Mouse (Mus musculus): ENCODE results near the gene Tmem130. TPM values are rescaled to one million over a fixed set of nuclear protein-coding genes. Genes with fewer than 3 reads are reported as not detected.
"Not testable (repeated sequence)": the region's sequence is repeated elsewhere in the genome, so short reads cannot be mapped to it uniquely, and the experiment has no call there.

The Tmem130 gene
- total RNA-seq (2021), result 100 to 1,000 TPM; 174 to 185 TPM

DNA sequence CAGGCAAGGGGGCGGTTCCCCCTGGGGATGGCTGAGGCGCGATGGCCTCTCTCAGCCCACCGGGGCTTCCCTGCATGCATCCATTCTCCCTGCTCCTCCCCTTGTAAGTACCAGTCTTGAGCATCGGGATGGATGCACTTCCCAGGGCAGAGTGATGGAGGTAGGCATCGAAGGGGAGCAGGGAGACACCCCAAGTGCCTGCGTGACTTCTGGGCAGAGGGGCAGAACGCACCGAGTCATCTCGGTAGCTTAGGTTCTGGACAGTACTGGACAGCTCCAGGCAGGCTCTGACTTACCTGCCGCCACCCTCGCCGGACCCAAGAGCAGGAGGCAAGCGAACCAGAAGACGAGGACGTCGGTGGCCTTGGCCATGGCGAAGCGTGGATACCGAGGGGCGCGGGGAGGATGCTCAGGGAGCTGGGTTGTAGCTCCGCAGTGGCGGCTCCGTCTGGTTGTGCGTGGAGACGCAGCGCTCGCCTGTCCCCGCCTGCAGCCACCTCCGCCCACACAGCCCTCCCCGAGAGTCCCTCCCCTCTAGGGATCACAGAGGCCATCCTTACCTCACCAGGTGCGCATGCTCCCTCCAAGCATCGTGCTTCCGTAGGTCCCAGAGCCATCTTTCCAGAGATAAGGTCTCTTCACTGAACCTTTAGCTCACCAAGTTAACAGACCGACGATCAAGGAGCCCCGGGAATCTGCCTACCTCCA, at the start of gene Tmem130:
Gene Tmem130, minus strand, starts transcription at position 658 of the 708 bp plus-strand sequence.
- DNase-seq (ENCODE audit: low spot score in 2 of 2), result peak; percentile 86 to 89
- intact Hi-C loops (cut with DNase I), result no loop called here

DNA sequence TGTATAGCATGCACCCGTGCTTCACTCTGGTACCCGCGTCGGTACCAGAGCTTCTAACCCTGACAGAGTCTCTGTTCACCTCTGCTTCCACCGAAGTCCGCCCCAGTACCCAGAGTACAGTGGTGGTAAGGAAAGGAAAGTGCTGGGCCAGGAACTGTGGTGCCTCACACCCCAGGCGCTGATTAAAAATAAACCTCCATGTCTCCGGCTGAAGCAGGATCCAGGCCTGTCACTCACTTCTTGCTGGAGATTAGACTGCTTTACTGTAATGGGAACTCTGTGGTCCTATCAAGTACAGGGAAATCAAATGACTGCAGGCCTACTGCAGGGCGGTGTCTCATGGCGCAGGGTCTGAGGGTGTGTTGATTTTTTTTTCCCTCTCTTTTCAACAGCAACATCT, 45.3 kb upstream of the Tmem130 start:
- intact Hi-C loops (cut with DNase I), result no loop called here
- no peak for DNase-seq (ENCODE audit: low spot score in 2 of 2)

DNA sequence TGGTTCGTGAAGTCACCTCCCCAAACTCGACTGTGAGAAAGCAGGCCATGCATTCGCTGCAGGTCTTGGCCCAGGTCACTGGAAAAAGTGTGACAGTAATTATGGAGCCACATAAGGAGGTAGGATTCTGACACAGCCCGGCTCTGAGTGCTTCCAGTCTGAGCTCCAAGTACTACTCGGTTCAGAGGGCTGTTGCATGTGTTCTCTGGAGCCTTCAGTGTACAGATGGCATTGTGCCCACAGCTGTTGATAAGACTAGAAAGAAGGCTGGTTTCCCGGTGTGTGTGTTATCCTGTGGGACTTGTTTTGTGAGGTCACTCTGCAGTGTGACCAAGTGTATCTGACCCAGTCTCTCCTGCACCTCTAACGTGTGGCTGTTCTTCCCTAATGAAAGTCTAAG, 42.6 kb upstream of the Tmem130 start:
- intact Hi-C loops (cut with DNase I), result no loop called here

DNA sequence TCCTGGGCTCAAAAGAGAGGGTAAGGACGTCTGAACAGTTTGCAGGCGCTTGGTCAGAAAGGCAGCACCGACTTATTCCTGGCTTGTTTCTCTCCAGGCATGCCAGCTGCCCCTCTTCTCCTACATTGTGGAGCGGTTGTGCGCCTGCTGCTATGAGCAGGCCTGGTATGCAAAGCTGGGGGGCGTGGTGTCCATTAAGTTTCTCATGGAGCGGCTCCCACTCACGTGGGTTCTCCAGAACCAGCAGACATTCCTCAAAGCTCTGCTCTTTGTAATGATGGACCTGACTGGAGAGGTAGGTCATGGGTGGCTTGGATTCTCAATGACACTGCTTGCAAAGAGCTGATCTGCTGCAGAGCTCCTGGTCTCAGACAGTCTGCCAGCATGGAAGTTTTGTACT, 41.4 kb upstream of the Tmem130 start:
- no peak for DNase-seq (ENCODE audit: low spot score in 2 of 2)
- intact Hi-C loops (cut with DNase I), result no loop called here

More for the DNA sequence above, 42.6 kb upstream of the Tmem130 start:
- no peak for DNase-seq (ENCODE audit: low spot score in 2 of 2)

DNA sequence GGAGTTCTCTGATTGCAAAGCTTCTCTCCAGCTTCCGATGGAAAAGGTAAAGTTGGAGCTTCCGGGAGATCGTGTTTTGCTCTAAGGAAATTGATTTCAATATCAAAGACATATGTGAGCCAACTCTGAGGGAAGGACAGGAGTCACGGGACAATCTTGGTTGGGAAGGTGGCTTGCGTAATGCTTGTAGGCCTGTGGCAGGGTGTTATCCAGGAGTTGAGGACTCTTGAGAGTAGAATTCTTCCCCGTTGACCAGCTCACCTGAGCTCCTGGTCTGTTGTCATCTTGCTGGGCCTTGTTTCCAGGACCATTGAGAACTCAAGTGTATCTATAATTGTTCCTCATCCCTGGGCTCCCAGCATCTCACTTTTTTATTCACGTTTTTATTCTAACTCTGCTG, 35.5 kb upstream of the Tmem130 start:
- DNase-seq (ENCODE audit: low spot score in 2 of 2), result no peak
- intact Hi-C loops (cut with DNase I), result loop anchor here (10.0 kb wide), 1 partner anchor 1072 kb away; no protein-coding TSS in a partner anchor

DNA sequence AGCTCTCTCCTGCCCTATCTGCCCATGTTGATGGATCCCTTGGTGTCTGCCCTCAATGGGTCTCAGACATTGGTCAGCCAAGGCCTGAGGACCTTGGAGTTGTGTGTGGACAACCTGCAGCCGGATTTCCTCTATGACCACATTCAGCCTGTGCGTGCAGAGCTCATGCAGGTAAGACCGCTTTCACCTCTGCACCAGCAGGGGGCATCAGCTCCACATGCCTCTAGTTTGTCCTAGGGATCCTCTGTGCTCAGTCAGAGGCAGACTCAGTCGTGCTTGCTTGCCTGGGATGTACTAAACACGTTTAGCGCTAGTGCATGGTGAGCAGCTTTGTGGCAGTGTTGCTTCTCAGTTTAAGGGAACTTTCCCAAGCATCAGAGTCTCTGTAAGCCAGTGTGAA, 33.1 kb upstream of the Tmem130 start:
- intact Hi-C loops (cut with DNase I), result loop anchor here (10.0 kb wide), 1 partner anchor 1070 kb away; no protein-coding TSS in a partner anchor
- DNase-seq (ENCODE audit: low spot score in 2 of 2), result peak; percentile 46 to 58

DNA sequence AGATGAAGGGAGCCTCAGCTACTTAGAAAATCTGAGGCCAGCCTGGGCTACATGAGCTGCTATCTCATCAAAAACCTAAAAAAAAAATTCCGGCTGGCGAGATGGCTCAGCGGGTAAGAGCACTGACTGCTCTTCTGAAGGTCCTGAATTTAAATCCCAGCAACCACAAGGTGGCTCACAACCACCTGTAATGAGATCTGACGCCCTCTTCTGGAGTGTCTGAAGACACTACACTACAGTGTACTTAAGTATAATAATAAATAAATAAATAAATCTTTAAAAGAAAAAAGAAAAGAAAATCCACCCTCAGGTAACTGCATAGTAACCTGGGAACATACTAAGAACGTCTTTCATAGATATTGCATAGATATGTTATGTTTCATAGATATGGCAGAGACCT, 31.8 kb upstream of the Tmem130 start:
- DNase-seq (ENCODE audit: low spot score in 2 of 2), result no peak
- intact Hi-C loops (cut with DNase I), result loop anchor here (10.0 kb wide), 1 partner anchor 1069 kb away; no protein-coding TSS in a partner anchor

DNA sequence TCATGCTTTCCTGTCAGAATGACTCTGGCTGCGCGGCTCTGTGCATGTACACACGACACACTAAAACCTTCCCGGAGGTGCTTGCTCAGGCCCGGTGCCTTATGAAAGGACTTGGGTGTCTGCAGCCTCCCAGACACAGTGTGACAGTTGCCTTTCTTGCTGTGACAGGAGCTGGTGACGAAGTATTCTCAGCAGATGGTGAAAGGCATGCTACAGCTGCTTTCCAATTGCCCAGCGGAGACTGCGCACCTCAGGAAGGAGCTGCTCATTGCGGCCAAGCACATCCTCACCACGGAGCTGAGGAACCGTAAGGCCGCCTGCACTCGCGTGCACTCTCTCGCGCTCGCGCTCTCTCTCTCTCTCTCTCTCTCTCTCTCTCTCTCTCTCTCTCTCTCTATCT, 24.8 kb upstream of the Tmem130 start:
- intact Hi-C loops (cut with DNase I), result no loop called here
- DNase-seq (ENCODE audit: low spot score in 2 of 2), result peak; percentile 35 to 51

DNA sequence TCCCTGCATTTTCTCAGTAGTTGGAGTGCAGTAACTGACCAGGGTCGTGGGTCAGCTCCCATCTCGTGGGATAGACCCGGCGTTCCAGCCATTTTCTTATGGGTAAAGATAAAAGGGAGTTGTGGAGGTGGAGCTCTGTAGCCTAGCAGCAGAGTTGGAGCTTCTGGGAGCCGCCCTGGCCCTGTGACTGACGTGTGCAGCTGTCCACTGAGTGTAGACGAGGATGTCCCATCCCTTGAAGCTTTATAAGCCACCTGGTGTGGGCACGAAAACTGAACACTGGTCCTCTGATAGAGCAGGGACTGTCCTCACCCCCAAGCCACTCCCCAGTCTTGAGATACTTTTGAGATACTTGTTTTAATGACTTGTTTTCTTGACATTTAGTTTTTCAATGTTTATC, 19.0 kb upstream of the Tmem130 start:
- no peak for DNase-seq (ENCODE audit: low spot score in 2 of 2)
- intact Hi-C loops (cut with DNase I), result no loop called here

DNA sequence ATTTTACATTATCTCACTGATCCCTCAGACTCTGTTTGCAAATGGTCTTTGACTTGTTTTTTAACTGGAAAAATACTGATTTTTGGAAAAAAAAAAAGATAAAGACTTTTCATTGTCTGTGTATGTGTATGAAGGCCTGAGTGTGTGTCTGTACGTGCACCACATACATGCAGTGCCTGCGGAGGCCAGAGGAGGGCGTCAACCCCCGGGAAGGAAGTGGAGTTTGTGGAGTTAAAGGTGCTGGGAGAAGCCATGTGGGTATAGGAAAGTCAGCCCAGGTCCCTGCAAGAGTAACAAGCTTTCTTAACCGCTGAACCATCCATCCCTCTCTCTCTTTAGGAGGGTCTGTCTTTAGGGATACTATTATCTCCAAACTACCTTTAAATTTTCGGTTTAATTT, 11.6 kb upstream of the Tmem130 start:
- intact Hi-C loops (cut with DNase I), result no loop called here
- DNase-seq (ENCODE audit: low spot score in 2 of 2), result no peak

DNA sequence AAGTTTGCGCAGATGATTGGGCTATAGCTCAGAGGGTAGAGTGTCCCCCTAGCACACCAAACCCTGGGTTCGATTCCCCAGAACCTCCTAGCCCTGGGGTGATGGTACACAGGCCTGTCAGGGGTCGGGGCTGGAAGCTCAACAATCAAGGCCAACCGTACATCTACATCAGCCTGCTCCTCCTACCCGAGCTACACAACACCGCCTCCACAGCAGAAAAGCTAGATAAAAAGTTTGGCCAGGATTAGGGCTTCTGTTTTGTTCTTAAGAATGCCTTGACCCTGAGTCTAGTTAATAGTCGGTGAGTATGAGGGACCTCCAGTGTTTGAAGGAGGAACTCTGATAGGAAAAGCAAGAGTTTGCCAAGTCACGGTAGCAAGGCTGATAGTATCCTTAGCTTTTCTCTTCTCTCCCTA, 7.5 kb upstream of the Tmem130 start:
- intact Hi-C loops (cut with DNase I), result no loop called here
- DNase-seq (ENCODE audit: low spot score in 2 of 2), result no peak

DNA sequence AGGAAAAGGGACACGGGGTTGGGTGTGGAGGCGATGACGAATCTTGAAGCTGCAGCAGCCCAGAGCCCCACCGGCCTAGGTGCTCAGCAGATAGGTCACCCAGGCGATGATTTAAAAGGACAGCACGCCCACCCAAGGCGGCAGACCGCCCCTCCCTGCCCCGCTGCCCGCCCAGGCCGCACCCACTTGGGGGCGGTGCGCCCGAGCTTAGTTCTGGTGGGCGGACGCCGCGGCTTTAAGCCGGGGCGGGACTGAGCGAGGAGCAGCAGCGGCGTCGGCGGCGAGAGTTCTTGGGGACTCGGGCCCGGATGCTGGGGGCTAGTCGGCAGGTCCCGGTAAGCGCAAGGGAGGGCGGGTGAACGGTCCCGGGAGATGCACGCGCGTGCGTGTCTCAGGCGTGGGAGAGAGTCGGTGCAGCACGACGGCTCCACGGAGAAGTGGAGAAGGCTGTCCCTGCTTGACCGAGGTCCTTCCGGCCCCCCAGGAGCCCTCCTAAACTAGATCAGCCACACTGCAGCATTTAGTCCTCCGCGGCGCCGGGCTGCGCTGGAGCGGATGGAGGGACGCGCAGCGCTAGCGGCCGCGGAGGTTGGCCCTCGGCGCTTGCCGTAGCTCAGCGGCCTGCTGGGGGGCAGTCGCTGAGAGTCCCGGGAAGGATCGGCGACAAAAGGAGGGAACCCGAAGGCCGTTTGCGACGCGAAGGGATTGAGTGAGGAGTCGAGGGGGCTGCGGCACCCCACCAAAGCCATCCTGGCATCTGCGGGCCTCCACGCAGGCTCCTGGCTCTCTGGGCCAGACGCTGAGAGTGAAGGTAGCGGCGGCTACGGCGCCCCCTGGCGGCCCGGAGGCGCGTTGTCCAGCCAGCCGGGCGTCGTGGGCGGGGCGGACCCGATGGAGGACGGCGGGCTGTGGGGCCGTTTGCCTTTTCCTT, 6.6 kb upstream of the Tmem130 start:
- DNase-seq (ENCODE audit: low spot score in 2 of 2), result peak; percentile 91 to 92
- intact Hi-C loops (cut with DNase I), result no loop called here

DNA sequence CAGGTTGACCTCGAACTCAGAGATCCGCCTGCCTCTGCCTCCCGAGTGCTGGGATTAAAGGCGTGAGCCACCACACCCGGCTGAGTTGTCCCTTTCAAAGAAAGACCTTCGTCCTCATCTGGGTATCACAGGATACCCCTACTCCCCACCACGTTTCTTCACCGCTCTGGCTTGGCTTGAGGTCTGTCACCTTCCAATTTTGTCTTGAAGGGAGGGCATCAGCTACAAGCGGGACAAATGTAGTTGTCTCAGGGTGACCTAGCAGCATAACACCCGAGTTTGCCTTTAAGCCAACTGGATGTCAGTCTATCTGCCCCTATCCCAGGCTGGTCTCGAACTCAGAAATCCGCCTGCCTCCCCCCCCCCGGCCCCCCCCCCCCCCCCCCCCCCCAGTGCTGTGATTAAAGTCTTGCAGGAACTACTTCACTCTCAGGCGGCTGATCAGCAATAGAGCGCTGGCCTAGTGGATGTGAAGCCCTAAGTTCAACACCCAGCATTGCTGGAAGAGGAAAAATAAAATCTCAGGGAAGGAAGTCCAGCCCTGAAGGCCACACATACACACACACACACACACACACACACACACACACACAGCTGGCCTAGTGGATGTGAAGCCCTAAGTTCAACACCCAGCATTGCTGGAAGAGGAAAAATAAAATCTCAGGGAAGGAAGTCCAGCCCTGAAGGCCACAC, 5.6 kb upstream of the Tmem130 start, which contains the start of gene Trrap:
Gene Trrap, plus strand, starts transcription at position 627 of the 693 bp plus-strand sequence.
- DNase-seq (ENCODE audit: low spot score in 2 of 2); intact Hi-C loops (cut with DNase I): not testable (repeated sequence)

DNA sequence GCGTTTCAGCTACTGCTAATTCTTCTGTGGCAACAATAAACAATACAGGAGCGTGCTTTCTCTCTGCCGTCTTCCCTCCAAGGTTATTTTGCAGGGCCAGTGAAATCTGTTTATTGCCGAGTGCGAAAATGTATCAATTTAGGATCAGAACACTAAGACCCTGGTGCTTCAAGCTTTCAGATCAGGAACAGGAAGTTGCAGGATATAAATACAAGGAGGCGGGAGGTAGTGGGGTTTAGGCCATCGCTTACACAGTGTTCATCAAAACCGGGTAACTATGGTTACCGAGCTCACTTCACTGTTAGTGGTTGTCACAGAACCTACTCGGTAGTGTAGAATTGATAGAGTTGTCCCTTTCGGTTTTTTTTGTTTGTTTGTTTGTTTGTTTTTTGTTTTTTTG, 5.0 kb upstream of the Tmem130 start:
- intact Hi-C loops (cut with DNase I), result no loop called here
- DNase-seq (ENCODE audit: low spot score in 2 of 2), result peak in 1 of 2 experiments; percentile 17

DNA sequence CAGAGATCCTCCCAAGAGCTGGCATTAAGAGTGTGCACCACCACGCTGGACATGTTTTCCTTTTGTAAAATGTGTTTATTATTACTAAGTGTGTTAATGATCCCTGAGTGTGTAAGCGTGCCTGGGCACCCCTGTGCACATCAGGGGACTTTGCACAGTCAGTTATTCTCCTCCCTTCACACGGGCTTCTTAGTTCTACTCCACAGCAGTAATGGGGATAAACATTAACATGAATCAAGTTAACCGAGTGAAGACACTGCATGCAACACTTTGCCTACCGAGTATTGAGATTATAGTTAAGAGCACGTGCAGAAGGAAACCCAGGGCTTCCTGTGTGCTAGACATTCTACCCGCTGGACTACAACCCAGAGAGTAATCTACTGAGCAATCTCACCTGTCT, 4.4 kb upstream of the Tmem130 start:
- DNase-seq (ENCODE audit: low spot score in 2 of 2), result no peak
- intact Hi-C loops (cut with DNase I), result no loop called here

DNA sequence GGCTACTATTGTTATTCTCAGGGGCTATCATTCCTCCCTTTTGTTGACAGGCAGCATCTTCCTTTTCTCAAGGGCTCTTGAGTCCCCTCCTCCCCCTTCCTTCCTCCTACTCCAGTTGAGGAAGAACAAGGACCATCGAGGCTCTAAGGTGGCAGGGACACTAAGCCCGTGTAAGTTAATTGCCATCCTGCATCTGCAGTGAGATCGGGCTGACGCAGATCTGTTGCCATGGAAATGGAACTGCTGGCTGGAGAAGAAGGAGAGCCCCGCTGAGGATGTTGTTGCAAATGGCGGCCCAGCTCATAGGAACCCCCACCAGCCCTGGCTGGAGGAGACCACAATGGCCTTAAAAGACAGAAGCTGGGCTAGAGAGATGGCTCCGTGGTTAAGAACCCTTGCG, 3.2 kb downstream of the Tmem130 start:
- DNase-seq (ENCODE audit: low spot score in 2 of 2), result peak; percentile 51 to 71
- intact Hi-C loops (cut with DNase I), result no loop called here

DNA sequence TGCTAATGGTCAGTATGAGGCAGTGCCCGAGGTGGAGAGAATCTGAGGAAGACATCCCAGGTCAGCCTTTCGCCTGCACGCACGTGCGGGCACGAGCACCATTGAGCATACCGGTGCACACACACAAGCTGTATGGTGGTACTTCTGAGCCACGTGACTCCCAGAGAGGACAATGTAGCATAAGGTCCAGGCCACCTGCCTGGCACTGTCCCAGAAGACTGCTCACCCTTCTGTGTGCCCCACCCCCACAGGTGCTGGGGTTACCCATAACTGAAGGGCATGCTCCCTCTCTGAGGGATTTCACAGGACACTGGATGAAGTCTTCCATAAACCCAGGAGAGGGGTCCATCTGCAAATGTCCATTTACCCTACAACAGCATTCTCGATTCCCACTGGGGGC, 4.2 kb downstream of the Tmem130 start:
- intact Hi-C loops (cut with DNase I), result no loop called here
- DNase-seq (ENCODE audit: low spot score in 2 of 2), result no peak

DNA sequence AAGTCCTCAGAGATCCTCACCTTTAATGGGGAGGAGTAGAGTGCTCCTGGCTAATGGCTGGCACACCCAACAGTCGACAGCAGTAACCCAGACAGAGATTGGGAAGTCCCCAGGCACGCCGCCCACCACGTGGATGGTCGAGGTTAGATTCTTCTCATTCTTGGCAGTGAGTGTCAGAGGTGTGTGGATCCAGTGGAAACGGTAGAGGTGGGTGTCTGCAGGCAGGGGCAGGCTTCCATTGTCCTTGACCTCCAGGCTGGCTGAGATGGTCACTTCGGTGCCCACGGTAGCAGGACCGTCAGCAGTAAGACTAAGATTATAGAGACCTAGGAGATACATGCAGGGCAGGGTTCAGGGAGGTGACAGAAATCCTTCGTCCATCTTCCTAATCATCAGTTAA, 6.4 kb downstream of the Tmem130 start:
- DNase-seq (ENCODE audit: low spot score in 2 of 2), result no peak
- intact Hi-C loops (cut with DNase I), result no loop called here

DNA sequence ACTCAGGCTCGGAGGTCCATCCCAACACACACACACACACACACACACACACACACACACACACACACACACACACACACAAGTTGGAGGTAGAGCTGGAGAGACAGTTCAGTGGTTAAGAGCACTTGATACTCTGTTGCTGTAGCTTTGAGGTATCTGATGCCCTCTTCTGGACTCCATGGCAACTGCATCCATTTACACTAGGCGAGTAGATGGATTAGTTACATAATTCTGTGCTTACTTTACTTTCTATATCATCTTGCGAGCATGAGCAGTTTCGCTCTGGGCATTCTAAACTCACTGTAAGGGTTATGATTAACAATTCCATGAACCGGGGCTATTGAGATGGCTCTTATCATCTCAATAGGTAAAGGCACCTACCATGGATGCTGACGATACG, 8.6 kb downstream of the Tmem130 start:
- intact Hi-C loops (cut with DNase I), result no loop called here
- DNase-seq (ENCODE audit: low spot score in 2 of 2), result peak; percentile 80 to 93

DNA sequence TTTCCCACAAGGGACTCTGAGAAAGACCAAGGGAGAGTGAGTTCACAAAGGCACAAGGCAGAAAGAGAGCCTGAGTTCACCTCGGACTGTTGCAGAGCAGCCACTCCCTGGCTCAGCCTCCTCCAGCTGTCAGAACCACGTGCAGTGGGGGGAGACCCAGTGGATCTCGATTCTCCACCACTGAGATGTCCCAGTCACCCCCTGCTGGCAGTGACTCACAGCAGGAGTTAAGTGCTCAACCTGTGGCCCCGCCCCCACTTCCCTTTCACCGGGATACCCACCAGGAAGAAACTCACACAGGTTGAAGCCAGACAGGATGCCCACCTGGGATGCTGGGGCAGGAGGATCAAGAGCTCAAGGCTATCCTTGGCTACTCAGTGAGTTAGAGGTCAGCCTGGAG, 9.2 kb downstream of the Tmem130 start:
- intact Hi-C loops (cut with DNase I), result no loop called here
- no peak for DNase-seq (ENCODE audit: low spot score in 2 of 2)

Measured in left cerebral cortex, postnatal 25 days (tissue).